Mouse (Mus musculus) heart, embryonic 16.5 days (tissue): ENCODE data around the gene Trak1. TPM values are rescaled to one million over a fixed set of nuclear protein-coding genes. Genes with fewer than 3 reads are reported as not detected.
A peak's percentile ranks its signal among the peaks of the same experiment; 100 is the strongest.

Experiments used
- ATAC-seq: fragments of 200-750 bp; cut with Nextera tagmentation; replicated peaks from 2 replicates; pipeline ENCODE4 v1.8.0; 2017; ENCODE audit warnings: moderate number of reproducible peaks; ENCODE audit not compliant: insufficient read depth, low FRiP score; ENCODE audit errors: extremely low read depth
- H3K27ac ChIP-seq: fragments of 300-500 bp; sonication (generic); 2 replicates; pipeline ENCODE4 v1.5.1; 2014; ENCODE audit warnings: mild to moderate bottlenecking, low read length, control low read depth, moderate library complexity
- H3K27me3 ChIP-seq: fragments of 300-500 bp; sonication (generic); 2 replicates; pipeline ENCODE4 v1.6.1; 2014; ENCODE audit warnings: low read length, mixed read lengths; ENCODE audit not compliant: control insufficient read depth, insufficient read depth
- H3K36me3 ChIP-seq: fragments of 300-500 bp; sonication (generic); 2 replicates; pipeline ENCODE4 v1.6.1; 2014; ENCODE audit not compliant: control insufficient read depth, insufficient read depth
- H3K4me1 ChIP-seq: fragments of 300-500 bp; sonication (generic); 2 replicates; pipeline ENCODE4 v1.6.1; 2014; ENCODE audit warnings: low read length, mixed read lengths; ENCODE audit not compliant: control insufficient read depth, insufficient read depth
- H3K4me2 ChIP-seq: fragments of 300-500 bp; sonication (generic); 2 replicates; pipeline ENCODE4 v1.6.1; 2014; ENCODE audit warnings: low read depth, mild to moderate bottlenecking, control low read depth, low read length
- H3K4me3 ChIP-seq: fragments of 300-500 bp; sonication (generic); 2 replicates; pipeline ENCODE4 v1.5.1; 2014; ENCODE audit warnings: mild to moderate bottlenecking, control low read depth, low read length
- H3K9ac ChIP-seq: fragments of 300-500 bp; sonication (generic); 2 replicates; pipeline ENCODE4 v1.6.1; 2014; ENCODE audit warnings: low read length, control low read depth
- H3K9me3 ChIP-seq: fragments of 300-500 bp; sonication (generic); replicated peaks from 2 replicates; pipeline ENCODE4 v1.6.1; 2016; ENCODE audit warnings: low read length; ENCODE audit not compliant: control insufficient read depth
- WGBS: fragments of 180-500 bp; shearing (Covaris S2); extraction: QIAGEN DNeasy Blood & Tissue Kit; methylation state at CpG from one replicate; pipeline ENCODE4 v1.1.7; 2014; 5-methylcytosine and 5-hydroxymethylcytosine counted together
- polyA plus RNA-seq: library from polyadenylated mRNA; unstranded; fragments of >200 nt; fragmentation: Nextera tagmentation; extraction: Ambion mirVana; gene quantifications from 2 replicates; pipeline ENCODE4 v1.2.1, GENCODE M21; 2015

Gene Trak1
- polyA plus RNA-seq, 1 experiment from 2014 or later, result 42.4 TPM

- WGBS, result 53% methylated on average over 17 of the region's 17 CpGs
- H3K4me2 ChIP-seq, result no peak overlapping the region
- peaks cover 12% of the 10 kb centered on the region for H3K4me1 ChIP-seq
- no peaks in the 10 kb centered on the region for H3K27me3 ChIP-seq
- no peak overlapping the region for H3K9ac ChIP-seq
- no peak overlapping the region for H3K4me3 ChIP-seq
- no peak for ATAC-seq
- H3K27ac ChIP-seq, result no peak overlapping the region
- peaks cover 2% of the 10 kb centered on the region; the same call in 1 of the 2 replicates for H3K36me3 ChIP-seq
- no peaks in the 10 kb centered on the region for H3K9me3 ChIP-seq
These were observed 100.9 kb downstream of the Trak1 start for GRCm38 (mm10) chr9:121398100-121398760.

GRCm38 (mm10) chr9:121398761-121399160 lies 101.5 kb downstream of the Trak1 start:
- Histone ChIP-seq H3K27ac (no peak overlapping the region), H3K9ac (no peak overlapping the region)
- WGBS, result 64% methylated on average over 7 of the region's 7 CpGs

GRCm38 (mm10) chr9:121400608-121401007 lies 103.3 kb downstream of the Trak1 start:
- H3K4me3 ChIP-seq, result no peak overlapping the region
- no peak overlapping the region for H3K4me2 ChIP-seq
- H3K36me3 ChIP-seq, result no peaks in the 10 kb centered on the region; the same call in 1 of the 2 replicates
- no peaks in the 10 kb centered on the region for H3K9me3 ChIP-seq
- H3K27me3 ChIP-seq, result no peaks in the 10 kb centered on the region
- H3K4me1 ChIP-seq, result peaks cover 12% of the 10 kb centered on the region
- H3K27ac ChIP-seq, result no peak overlapping the region
- H3K9ac ChIP-seq, result no peak overlapping the region
- WGBS, result 81% methylated on average over 8 of the region's 8 CpGs
- ATAC-seq, result no peak

More at GRCm38 (mm10) chr9:121398761-121399160, 101.5 kb downstream of the Trak1 start:
- Histone ChIP-seq H3K4me2 (no peak overlapping the region), H3K4me3 (no peak overlapping the region), H3K4me1 (peaks cover 12% of the 10 kb centered on the region), H3K27me3 (no peaks in the 10 kb centered on the region), H3K9me3 (no peaks in the 10 kb centered on the region), H3K36me3 (peaks cover 2% of the 10 kb centered on the region; the same call in 1 of the 2 replicates)
- peak; percentile 24; the same call in 1 of the 2 replicates for ATAC-seq

- H3K27me3 ChIP-seq, result no peaks in the 10 kb centered on the region
- H3K4me1 ChIP-seq, result peaks cover 6% of the 10 kb centered on the region
- no peak overlapping the region for H3K27ac ChIP-seq
- H3K4me3 ChIP-seq, result no peak overlapping the region
- peak; percentile 43; the same call in 1 of the 2 replicates for ATAC-seq
- no peaks in the 10 kb centered on the region; the same call in 1 of the 2 replicates for H3K36me3 ChIP-seq
- peak overlapping the region; percentile 24; the same call in 1 of the 2 replicates for H3K4me2 ChIP-seq
- WGBS, result 35% methylated on average over 16 of the region's 16 CpGs
- H3K9ac ChIP-seq, result no peak overlapping the region
- H3K9me3 ChIP-seq, result no peaks in the 10 kb centered on the region
These were observed 105.9 kb downstream of the Trak1 start for GRCm38 (mm10) chr9:121403157-121403671.

GRCm38 (mm10) chr9:121403699-121404098 lies 106.4 kb downstream of the Trak1 start:
- 69% methylated on average over 11 of the region's 11 CpGs for WGBS
- Histone ChIP-seq H3K36me3 (no peaks in the 10 kb centered on the region; the same call in 1 of the 2 replicates), H3K9me3 (no peaks in the 10 kb centered on the region), H3K27me3 (no peaks in the 10 kb centered on the region), H3K4me3 (no peak overlapping the region), H3K27ac (no peak overlapping the region), H3K4me2 (no peak overlapping the region; the same call in 1 of the 2 replicates), H3K4me1 (peaks cover 3% of the 10 kb centered on the region; the same call in 1 of the 2 replicates), H3K9ac (no peak overlapping the region)
- ATAC-seq, result 0 out of 2 replicates have a peak, but pooled peaks have one; percentile 5

GRCm38 (mm10) chr9:121405088-121405681 lies 107.9 kb downstream of the Trak1 start:
- no peak overlapping the region for H3K9ac ChIP-seq
- H3K36me3 ChIP-seq, result no peaks in the 10 kb centered on the region; the same call in 1 of the 2 replicates
- no peak for ATAC-seq
- H3K4me3 ChIP-seq, result no peak overlapping the region
- H3K4me2 ChIP-seq, result no peak overlapping the region
- no peaks in the 10 kb centered on the region for H3K9me3 ChIP-seq
- H3K27me3 ChIP-seq, result no peaks in the 10 kb centered on the region
- WGBS, result 96% methylated on average over 8 of the region's 8 CpGs
- H3K27ac ChIP-seq, result no peak overlapping the region
- H3K4me1 ChIP-seq, result no peaks in the 10 kb centered on the region

GRCm38 (mm10) chr9:121405792-121406191 lies 108.5 kb downstream of the Trak1 start:
- Histone ChIP-seq H3K27me3 (no peaks in the 10 kb centered on the region), H3K4me3 (no peak overlapping the region), H3K4me2 (no peak overlapping the region), H3K9me3 (no peaks in the 10 kb centered on the region), H3K36me3 (no peaks in the 10 kb centered on the region; the same call in 1 of the 2 replicates), H3K27ac (no peak overlapping the region), H3K4me1 (no peaks in the 10 kb centered on the region), H3K9ac (no peak overlapping the region)
- no peak for ATAC-seq
- WGBS, result 79% methylated on average over 4 of the region's 4 CpGs

GRCm38 (mm10) chr9:121414237-121414636 lies 116.9 kb downstream of the Trak1 start:
- no peak overlapping the region for H3K9ac ChIP-seq
- H3K27me3 ChIP-seq, result no peaks in the 10 kb centered on the region
- 80% methylated on average over 12 of the region's 12 CpGs for WGBS
- no peak overlapping the region for H3K27ac ChIP-seq
- H3K4me3 ChIP-seq, result no peak overlapping the region
- H3K4me1 ChIP-seq, result peaks cover 12% of the 10 kb centered on the region
- H3K9me3 ChIP-seq, result no peaks in the 10 kb centered on the region
- no peak overlapping the region for H3K4me2 ChIP-seq
- peaks cover 4% of the 10 kb centered on the region for H3K36me3 ChIP-seq
- ATAC-seq, result no peak
